Mouse (Mus musculus): Measurements from ENCODE around the gene Ess2.

Gene Ess2

GRCm38 (mm10) chr16:17857157-17857556 lies 54.0 kb downstream of the Ess2 start:
- DNase-seq (ENCODE audit: low read depth, low spot score): no peak

GRCm38 (mm10) chr16:17853263-17853662 lies 57.9 kb downstream of the Ess2 start:
- no peak for DNase-seq (ENCODE audit: low read depth, low spot score)

GRCm38 (mm10) chr16:17851860-17852259 lies 59.3 kb downstream of the Ess2 start:
- no peak for DNase-seq (ENCODE audit: low read depth, low spot score)

GRCm38 (mm10) chr16:17851331-17851730 lies 59.8 kb downstream of the Ess2 start:
- no peak for DNase-seq (ENCODE audit: low read depth, low spot score)
